Mouse (Mus musculus) lung, postnatal 0 days (tissue): ENCODE measurements at regions not wholly inside any gene's neighbourhood (a gene's known extent, or its start where the extent isn't known, plus 50 kb on each side); places are given as distances from the start of the nearest gene placed in this dataset.

Experiments used
- CTCF ChIP-seq: IDR thresholded peaks from 2 replicates; pipeline ENCODE4 v1.5.1; 2016; ENCODE audit warnings: antibody characterized with exemption, mild to moderate bottlenecking
- EP300 ChIP-seq: IDR thresholded peaks from 2 replicates; pipeline ENCODE4 v1.6.1; 2016; ENCODE audit warnings: antibody characterized with exemption, mild to moderate bottlenecking, control low read depth

GRCm38 (mm10) chr12:14376211-14376610 lies 224.4 kb upstream of the Fam84a start:
- no peak for TF ChIP-seq CTCF
- no peak for TF ChIP-seq EP300
